Mouse (Mus musculus) hindbrain, embryonic 10.5 days (tissue): ENCODE results near the gene Gmds. TPM values are rescaled to one million over a fixed set of nuclear protein-coding genes. Genes with fewer than 3 reads are reported as not detected.

ENCODE experiments used
- DNase-seq: peaks from one replicate; pipeline ENCODE4 v3.0.0-alpha.2; 2017; ENCODE audit warnings: low spot score
- H3K27ac ChIP-seq: fragments of 300-500 bp; sonication (generic); 2 replicates; pipeline ENCODE4 v1.5.1; 2016; ENCODE audit warnings: mild to moderate bottlenecking, moderate library complexity
- H3K27me3 ChIP-seq: fragments of 300-500 bp; sonication (generic); 2 replicates; pipeline ENCODE4 v1.6.1; 2016; ENCODE audit warnings: mild to moderate bottlenecking; ENCODE audit not compliant: poor library complexity, insufficient read depth, severe bottlenecking
- H3K36me3 ChIP-seq: fragments of 300-500 bp; sonication (generic); 2 replicates; pipeline ENCODE4 v1.6.1; 2016; ENCODE audit warnings: mild to moderate bottlenecking, moderate library complexity
- H3K4me1 ChIP-seq: fragments of 300-500 bp; sonication (generic); replicated peaks from 2 replicates; pipeline ENCODE4 v1.6.1; 2016; ENCODE audit warnings: mild to moderate bottlenecking
- H3K4me3 ChIP-seq: fragments of 300-500 bp; sonication (generic); 2 replicates; pipeline ENCODE4 v1.5.1; 2016; ENCODE audit warnings: mild to moderate bottlenecking, moderate library complexity
- H3K9me3 ChIP-seq: fragments of 300-500 bp; sonication (generic); 2 replicates; pipeline ENCODE4 v1.6.1; 2016; ENCODE audit warnings: mild to moderate bottlenecking, moderate library complexity
- WGBS: fragments of 180-500 bp; shearing (Covaris S2); methylation state at CpG from one replicate; pipeline ENCODE4 v1.1.7; 2016; 5-methylcytosine and 5-hydroxymethylcytosine counted together
- polyA plus RNA-seq: library from polyadenylated mRNA; unstranded; fragments of >200 nt; fragmentation: Nextera tagmentation; extraction: Ambion mirVana; gene quantifications from 2 replicates; pipeline ENCODE4 v1.2.1, GENCODE M21; 2016

Gene Gmds
- polyA plus RNA-seq, 1 experiment from 2014 or later = 29.2 TPM

GRCm38 (mm10) chr13:32118386-32118785 is 220.2 kb downstream of the Gmds start:
- 82% methylated on average over 1 of the region's 1 CpGs for WGBS
- no peaks in the 10 kb centered on the region for H3K27me3 ChIP-seq
- no peaks in the 10 kb centered on the region for H3K36me3 ChIP-seq
- H3K9me3 ChIP-seq = no peaks in the 10 kb centered on the region
- no peak overlapping the region for H3K4me3 ChIP-seq
- no peak for DNase-seq
- H3K27ac ChIP-seq = no peak overlapping the region
- H3K4me1 ChIP-seq = no peaks in the 10 kb centered on the region

- H3K27ac ChIP-seq = no peak overlapping the region
- DNase-seq = no peak
- H3K4me3 ChIP-seq = no peak overlapping the region
- no peaks in the 10 kb centered on the region for H3K27me3 ChIP-seq
- H3K9me3 ChIP-seq = no peaks in the 10 kb centered on the region
- no peaks in the 10 kb centered on the region for H3K4me1 ChIP-seq
- no peaks in the 10 kb centered on the region for H3K36me3 ChIP-seq
- 75% methylated on average over 1 of the region's 1 CpGs for WGBS
Observed at GRCm38 (mm10) chr13:32115468-32115867, 223.1 kb downstream of the Gmds start.

- no peak for DNase-seq
- Histone ChIP-seq H3K9me3 (no peaks in the 10 kb centered on the region), H3K27me3 (no peaks in the 10 kb centered on the region), H3K4me1 (no peaks in the 10 kb centered on the region), H3K27ac (no peak overlapping the region), H3K36me3 (no peaks in the 10 kb centered on the region), H3K4me3 (no peak overlapping the region)
- 93% methylated on average over 3 of the region's 3 CpGs for WGBS
Observed at GRCm38 (mm10) chr13:32113875-32114274, 224.7 kb downstream of the Gmds start.

GRCm38 (mm10) chr13:32088303-32088977 is 250.1 kb downstream of the Gmds start:
- H3K27ac ChIP-seq = no peak overlapping the region
- no peaks in the 10 kb centered on the region for H3K9me3 ChIP-seq
- H3K27me3 ChIP-seq = no peaks in the 10 kb centered on the region
- H3K4me3 ChIP-seq = no peak overlapping the region
- no peaks in the 10 kb centered on the region for H3K36me3 ChIP-seq
- H3K4me1 ChIP-seq = no peaks in the 10 kb centered on the region
- no peak for DNase-seq
- WGBS = 69% methylated on average over 7 of the region's 7 CpGs

GRCm38 (mm10) chr13:32080520-32081249 is 257.9 kb downstream of the Gmds start:
- Histone ChIP-seq H3K4me1 (no peaks in the 10 kb centered on the region), H3K4me3 (no peak overlapping the region), H3K36me3 (no peaks in the 10 kb centered on the region), H3K9me3 (no peaks in the 10 kb centered on the region), H3K27ac (no peak overlapping the region), H3K27me3 (no peaks in the 10 kb centered on the region)
- WGBS = 64% methylated on average over 6 of the region's 6 CpGs
- no peak for DNase-seq

- Histone ChIP-seq H3K4me3 (no peak overlapping the region), H3K27me3 (no peaks in the 10 kb centered on the region), H3K4me1 (no peaks in the 10 kb centered on the region), H3K36me3 (no peaks in the 10 kb centered on the region), H3K27ac (no peak overlapping the region), H3K9me3 (no peaks in the 10 kb centered on the region)
- 59% methylated on average over 2 of the region's 2 CpGs for WGBS
- DNase-seq = no peak
Observed at GRCm38 (mm10) chr13:32073630-32074029, 264.9 kb downstream of the Gmds start.

- DNase-seq = no peak
- WGBS = 60% methylated on average over 6 of the region's 6 CpGs
- no peak overlapping the region for H3K27ac ChIP-seq
- H3K4me1 ChIP-seq = peaks cover 7% of the 10 kb centered on the region
- no peaks in the 10 kb centered on the region for H3K9me3 ChIP-seq
- no peak overlapping the region for H3K4me3 ChIP-seq
- no peaks in the 10 kb centered on the region for H3K36me3 ChIP-seq
- H3K27me3 ChIP-seq = no peaks in the 10 kb centered on the region
Observed at GRCm38 (mm10) chr13:32055321-32055720, 283.2 kb downstream of the Gmds start.

- H3K27ac ChIP-seq = no peak overlapping the region
- no peak for DNase-seq
- H3K9me3 ChIP-seq = no peaks in the 10 kb centered on the region
- H3K4me3 ChIP-seq = no peak overlapping the region
- H3K27me3 ChIP-seq = no peaks in the 10 kb centered on the region
- H3K36me3 ChIP-seq = no peaks in the 10 kb centered on the region
- peaks cover 7% of the 10 kb centered on the region for H3K4me1 ChIP-seq
Observed at GRCm38 (mm10) chr13:32053587-32053986, 285.0 kb downstream of the Gmds start.

GRCm38 (mm10) chr13:32047980-32048959 is 290.3 kb downstream of the Gmds start:
- peaks cover 17% of the 10 kb centered on the region for H3K4me1 ChIP-seq
- peak overlapping the region; percentile 64; the same call in 1 of the 2 replicates for H3K27ac ChIP-seq
- H3K4me3 ChIP-seq = no peak overlapping the region
- H3K36me3 ChIP-seq = no peaks in the 10 kb centered on the region
- H3K27me3 ChIP-seq = no peaks in the 10 kb centered on the region
- WGBS = 61% methylated on average over 6 of the region's 6 CpGs
- no peak for DNase-seq
- H3K9me3 ChIP-seq = no peaks in the 10 kb centered on the region

- peaks cover 21% of the 10 kb centered on the region for H3K4me1 ChIP-seq
- WGBS = 31% methylated on average over 4 of the region's 4 CpGs
- no peak overlapping the region for H3K4me3 ChIP-seq
- DNase-seq = no peak
- no peaks in the 10 kb centered on the region for H3K27me3 ChIP-seq
- H3K27ac ChIP-seq = no peak overlapping the region
- no peaks in the 10 kb centered on the region for H3K36me3 ChIP-seq
- H3K9me3 ChIP-seq = no peaks in the 10 kb centered on the region
Observed at GRCm38 (mm10) chr13:32046961-32047360, 291.6 kb downstream of the Gmds start.

GRCm38 (mm10) chr13:32042748-32043147 is 295.8 kb downstream of the Gmds start:
- Histone ChIP-seq H3K4me3 (no peak overlapping the region), H3K27ac (no peak overlapping the region), H3K9me3 (no peaks in the 10 kb centered on the region), H3K36me3 (no peaks in the 10 kb centered on the region), H3K27me3 (no peaks in the 10 kb centered on the region), H3K4me1 (peaks cover 15% of the 10 kb centered on the region; the same call in 1 of the 2 replicates)
- DNase-seq = no peak
- 86% methylated on average over 2 of the region's 2 CpGs for WGBS

GRCm38 (mm10) chr13:32040822-32041221 is 297.7 kb downstream of the Gmds start:
- Histone ChIP-seq H3K27ac (no peak overlapping the region), H3K4me1 (peaks cover 10% of the 10 kb centered on the region; the same call in 1 of the 2 replicates), H3K9me3 (no peaks in the 10 kb centered on the region), H3K27me3 (no peaks in the 10 kb centered on the region), H3K4me3 (no peak overlapping the region), H3K36me3 (no peaks in the 10 kb centered on the region)
- no peak for DNase-seq
- 92% methylated on average over 1 of the region's 1 CpGs for WGBS
